Mouse (Mus musculus): ENCODE data around the gene Ralgapb.
A peak's percentile ranks its signal among the peaks of the same experiment; 100 is the strongest.
"Not testable (repeated sequence)": the region's sequence is repeated elsewhere in the genome, so short reads cannot be mapped to it uniquely, and the experiment has no call there.

The Ralgapb gene

DNA sequence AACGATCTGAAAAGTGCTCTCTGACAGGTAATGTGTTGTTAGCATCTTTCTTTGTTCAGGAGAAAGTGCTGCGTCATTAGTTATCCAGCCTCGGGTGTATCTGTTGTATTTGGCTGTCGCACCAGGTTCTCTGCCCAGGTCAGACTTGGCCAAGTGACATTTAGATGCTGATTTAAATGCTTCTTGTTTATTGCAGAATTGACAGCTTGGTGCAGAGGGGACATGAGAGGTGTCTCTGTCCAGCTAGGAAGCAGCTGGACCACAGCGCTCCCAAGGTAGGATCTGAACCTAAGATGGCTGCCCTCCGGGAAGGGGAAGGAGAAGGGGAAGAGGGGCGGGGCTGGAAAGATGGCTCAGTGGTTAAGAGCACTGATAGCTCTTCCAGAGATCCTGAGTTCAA lies 32.9 kb upstream of the Ralgapb start:
- H3K27me3 ChIP-seq (ENCODE audit: control insufficient read depth, insufficient read depth, low read length, poor library complexity, severe bottlenecking): no peaks in the 10 kb centered on the region; the same call in none of the 2 replicates
- no peaks in the 10 kb centered on the region for H3K36me3 ChIP-seq (ENCODE audit: control insufficient read depth, insufficient read depth, low read length, poor library complexity, severe bottlenecking)
- no peak for DNase-seq (ENCODE audit: low read depth, low spot score)

DNA sequence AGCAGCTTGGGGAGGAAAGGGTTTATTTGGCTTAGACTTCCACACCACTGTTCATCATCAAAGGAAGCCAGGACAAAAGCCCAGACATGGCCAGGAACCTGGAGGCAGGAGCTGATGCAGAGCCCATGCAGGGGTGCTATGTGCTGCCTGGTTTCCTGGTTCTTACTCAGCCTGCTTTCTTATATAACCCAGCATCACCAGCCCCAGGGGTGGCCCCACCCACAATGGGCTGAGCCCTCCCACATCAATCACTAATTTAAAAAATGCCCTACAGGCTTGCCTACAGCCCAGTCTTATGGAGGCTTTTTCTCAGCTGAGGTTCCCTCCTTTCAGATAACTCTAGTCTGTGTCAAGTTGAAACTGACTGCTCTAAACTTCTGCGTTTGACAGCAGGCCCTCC lies 31.8 kb upstream of the Ralgapb start:
- no peaks in the 10 kb centered on the region for H3K36me3 ChIP-seq (ENCODE audit: control insufficient read depth, insufficient read depth, low read length, poor library complexity, severe bottlenecking)
- DNase-seq (ENCODE audit: low read depth, low spot score): no peak
- no peaks in the 10 kb centered on the region; the same call in none of the 2 replicates for H3K27me3 ChIP-seq (ENCODE audit: control insufficient read depth, insufficient read depth, low read length, poor library complexity, severe bottlenecking)

GRCm38 (mm10) chr2:158379354-158380078 lies 30.1 kb upstream of the Ralgapb start:
- no peaks in the 10 kb centered on the region for H3K36me3 ChIP-seq (ENCODE audit: control insufficient read depth, insufficient read depth, low read length, poor library complexity, severe bottlenecking)
- DNase-seq (ENCODE audit: low read depth, low spot score): peak; percentile 86
- H3K27me3 ChIP-seq (ENCODE audit: control insufficient read depth, insufficient read depth, low read length, poor library complexity, severe bottlenecking): no peaks in the 10 kb centered on the region; the same call in none of the 2 replicates

DNA sequence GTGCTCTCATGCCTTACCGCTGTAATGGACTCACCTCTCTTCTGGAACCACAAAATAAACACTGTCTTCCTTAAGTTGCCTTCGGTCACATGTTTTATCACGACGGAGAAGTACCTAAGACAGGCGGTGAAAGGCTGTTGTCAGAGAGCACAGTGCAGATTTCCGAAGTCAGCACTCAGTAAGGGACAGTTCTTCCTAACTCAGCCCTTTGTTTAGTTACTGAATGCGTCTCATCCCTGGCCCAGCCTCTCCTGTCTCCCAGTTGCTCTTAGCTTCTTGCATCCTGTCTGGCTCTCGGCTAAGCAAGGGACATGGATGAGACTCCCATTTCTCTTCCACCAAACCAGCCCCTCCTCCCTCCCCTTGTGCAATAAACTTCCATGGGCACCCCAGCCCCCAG lies 23.6 kb upstream of the Ralgapb start:
- no peak for DNase-seq (ENCODE audit: low read depth, low spot score)
- Histone ChIP-seq H3K36me3 (ENCODE audit: control insufficient read depth, insufficient read depth, low read length, poor library complexity, severe bottlenecking) (no peaks in the 10 kb centered on the region), H3K27me3 (ENCODE audit: control insufficient read depth, insufficient read depth, low read length, poor library complexity, severe bottlenecking) (no peaks in the 10 kb centered on the region)

- Histone ChIP-seq H3K27me3 (ENCODE audit: control insufficient read depth, insufficient read depth, low read length, poor library complexity, severe bottlenecking) (no peaks in the 10 kb centered on the region), H3K36me3 (ENCODE audit: control insufficient read depth, insufficient read depth, low read length, poor library complexity, severe bottlenecking) (no peaks in the 10 kb centered on the region)
- no peak for DNase-seq (ENCODE audit: low read depth, low spot score)
Observed at GRCm38 (mm10) chr2:158389421-158389820, 20.2 kb upstream of the Ralgapb start.

DNA sequence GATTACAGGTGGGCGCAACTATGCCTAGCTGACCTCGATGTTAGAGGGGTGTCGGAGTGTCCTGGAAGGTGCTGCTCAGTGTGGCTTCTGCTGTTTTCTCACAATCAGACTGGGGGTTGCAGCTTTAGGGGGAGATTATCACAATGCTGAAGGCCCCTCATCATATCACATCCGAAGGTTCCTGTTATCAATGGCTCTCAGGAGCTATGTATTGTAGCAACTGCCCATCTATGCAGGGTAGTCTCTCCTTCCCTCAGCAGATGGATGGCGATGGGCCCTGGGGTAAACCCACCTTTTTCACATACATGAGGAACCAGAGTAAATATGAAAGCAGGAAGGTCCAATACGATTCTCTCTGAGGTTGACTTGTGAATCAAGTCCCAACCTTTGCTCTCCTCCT lies 13.3 kb upstream of the Ralgapb start:
- DNase-seq (ENCODE audit: low read depth, low spot score): no peak
- H3K27me3 ChIP-seq (ENCODE audit: control insufficient read depth, insufficient read depth, low read length, poor library complexity, severe bottlenecking): no peaks in the 10 kb centered on the region
- H3K36me3 ChIP-seq (ENCODE audit: control insufficient read depth, insufficient read depth, low read length, poor library complexity, severe bottlenecking): no peaks in the 10 kb centered on the region

GRCm38 (mm10) chr2:158397140-158397539 lies 12.5 kb upstream of the Ralgapb start:
- not testable (repeated sequence) for DNase-seq (ENCODE audit: low read depth, low spot score); H3K36me3 ChIP-seq (ENCODE audit: control insufficient read depth, insufficient read depth, low read length, poor library complexity, severe bottlenecking); H3K27me3 ChIP-seq (ENCODE audit: control insufficient read depth, insufficient read depth, low read length, poor library complexity, severe bottlenecking)

GRCm38 (mm10) chr2:158402915-158403314 lies 6.7 kb upstream of the Ralgapb start:
- H3K36me3 ChIP-seq (ENCODE audit: control insufficient read depth, insufficient read depth, low read length, poor library complexity, severe bottlenecking): no peaks in the 10 kb centered on the region
- H3K27me3 ChIP-seq (ENCODE audit: control insufficient read depth, insufficient read depth, low read length, poor library complexity, severe bottlenecking): no peaks in the 10 kb centered on the region
- DNase-seq (ENCODE audit: low read depth, low spot score): no peak

GRCm38 (mm10) chr2:158408997-158409594 lies 552 bp upstream of the Ralgapb start:
- no peaks in the 10 kb centered on the region for H3K36me3 ChIP-seq (ENCODE audit: control insufficient read depth, insufficient read depth, low read length, poor library complexity, severe bottlenecking)
- H3K27me3 ChIP-seq (ENCODE audit: control insufficient read depth, insufficient read depth, low read length, poor library complexity, severe bottlenecking): no peaks in the 10 kb centered on the region
- DNase-seq (ENCODE audit: low read depth, low spot score): no peak

- no peaks in the 10 kb centered on the region for H3K36me3 ChIP-seq (ENCODE audit: control insufficient read depth, insufficient read depth, low read length, poor library complexity, severe bottlenecking)
- peak; percentile 34 for DNase-seq (ENCODE audit: low read depth, low spot score)
- no peaks in the 10 kb centered on the region for H3K27me3 ChIP-seq (ENCODE audit: control insufficient read depth, insufficient read depth, low read length, poor library complexity, severe bottlenecking)
Observed at GRCm38 (mm10) chr2:158410022-158411014, 670 bp downstream of the Ralgapb start.

GRCm38 (mm10) chr2:158413240-158413639 lies 3.6 kb downstream of the Ralgapb start:
- H3K36me3 ChIP-seq (ENCODE audit: control insufficient read depth, insufficient read depth, low read length, poor library complexity, severe bottlenecking): no peaks in the 10 kb centered on the region
- no peaks in the 10 kb centered on the region for H3K27me3 ChIP-seq (ENCODE audit: control insufficient read depth, insufficient read depth, low read length, poor library complexity, severe bottlenecking)
- no peak for DNase-seq (ENCODE audit: low read depth, low spot score)

- Histone ChIP-seq H3K27me3 (ENCODE audit: control insufficient read depth, insufficient read depth, low read length, poor library complexity, severe bottlenecking) (no peaks in the 10 kb centered on the region), H3K36me3 (ENCODE audit: control insufficient read depth, insufficient read depth, low read length, poor library complexity, severe bottlenecking) (no peaks in the 10 kb centered on the region)
- no peak for DNase-seq (ENCODE audit: low read depth, low spot score)
Observed at GRCm38 (mm10) chr2:158415826-158416225, 6.2 kb downstream of the Ralgapb start.

DNA sequence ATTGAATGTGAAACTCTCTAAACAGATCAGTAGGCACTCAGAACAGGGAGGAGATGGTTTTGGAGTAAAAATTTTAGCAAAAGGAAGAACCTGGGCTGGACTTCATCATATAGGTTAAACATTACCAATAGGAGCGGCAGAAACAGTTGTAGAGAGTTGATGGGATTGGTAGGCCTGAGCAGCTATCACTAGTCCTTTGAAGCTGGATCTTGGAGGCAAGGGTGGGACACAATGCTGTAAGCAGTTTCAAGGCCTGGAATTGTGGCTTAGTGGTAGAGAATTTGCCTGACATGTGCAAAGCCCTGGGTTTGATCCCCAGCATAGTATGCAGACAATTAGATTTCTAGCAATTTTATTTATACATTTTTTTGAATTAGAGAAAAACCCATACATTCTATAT lies 9.0 kb downstream of the Ralgapb start:
- Histone ChIP-seq H3K27me3 (ENCODE audit: control insufficient read depth, insufficient read depth, low read length, poor library complexity, severe bottlenecking) (no peaks in the 10 kb centered on the region), H3K36me3 (ENCODE audit: control insufficient read depth, insufficient read depth, low read length, poor library complexity, severe bottlenecking) (no peaks in the 10 kb centered on the region)
- no peak for DNase-seq (ENCODE audit: low read depth, low spot score)

GRCm38 (mm10) chr2:158445814-158446213 lies 36.2 kb downstream of the Ralgapb start:
- no peak for DNase-seq (ENCODE audit: low read depth, low spot score)
- peaks cover 15% of the 10 kb centered on the region; the same call in 1 of the 2 replicates for H3K36me3 ChIP-seq (ENCODE audit: control insufficient read depth, insufficient read depth, low read length, poor library complexity, severe bottlenecking)
- H3K27me3 ChIP-seq (ENCODE audit: control insufficient read depth, insufficient read depth, low read length, poor library complexity, severe bottlenecking): no peaks in the 10 kb centered on the region

- DNase-seq (ENCODE audit: low read depth, low spot score): no peak
- H3K36me3 ChIP-seq (ENCODE audit: control insufficient read depth, insufficient read depth, low read length, poor library complexity, severe bottlenecking): peaks cover 12% of the 10 kb centered on the region; the same call in 1 of the 2 replicates
- no peaks in the 10 kb centered on the region for H3K27me3 ChIP-seq (ENCODE audit: control insufficient read depth, insufficient read depth, low read length, poor library complexity, severe bottlenecking)
Observed at GRCm38 (mm10) chr2:158449845-158450244, 40.2 kb downstream of the Ralgapb start.

Data from splenic B cell, adult 2 months (primary cell).